Mouse (Mus musculus): ENCODE measurements at regions not wholly inside any gene's neighbourhood (a gene's known extent, or its start where the extent isn't known, plus 50 kb on each side); places are given as distances from the start of the nearest gene placed in this dataset.

GRCm38 (mm10) chr5:127016467-127017060 lies 225.0 kb upstream of the Tmem132c start:
- no peak for TF ChIP-seq POLR2A (IDR thresholded peaks at IDR 0.05; ENCODE audit: borderline replicate concordance, control insufficient read depth, low read depth, low read length)
- TF ChIP-seq CTCF (IDR thresholded peaks at IDR 0.05; ENCODE audit: control insufficient read depth, insufficient read depth, low read length): no peak

Data from bone marrow, adult 2 months (tissue).